Mouse (Mus musculus) liver, embryonic 12.5 days (tissue): ENCODE measurements around the gene Emb. TPM values are rescaled to one million over a fixed set of nuclear protein-coding genes. Genes with fewer than 3 reads are reported as not detected.

Source experiments
- ATAC-seq: fragments of 200-750 bp; cut with Nextera tagmentation; 2 replicates; pipeline ENCODE4 v1.8.0; 2017; ENCODE audit warnings: moderate number of reproducible peaks, mild to moderate bottlenecking, moderate library complexity
- H3K27ac ChIP-seq: fragments of 300-500 bp; sonication (generic); 2 replicates; pipeline ENCODE4 v1.5.1; 2016; ENCODE audit warnings: mild to moderate bottlenecking
- H3K27me3 ChIP-seq: fragments of 300-500 bp; sonication (generic); replicated peaks from 2 replicates; pipeline ENCODE4 v1.6.1; 2016; ENCODE audit warnings: mild to moderate bottlenecking, moderate library complexity
- H3K36me3 ChIP-seq: fragments of 300-500 bp; sonication (generic); 2 replicates; pipeline ENCODE4 v1.6.1; 2016; ENCODE audit warnings: mild to moderate bottlenecking, moderate library complexity
- H3K4me1 ChIP-seq: fragments of 300-500 bp; sonication (generic); 2 replicates; pipeline ENCODE4 v1.6.1; 2016
- H3K4me2 ChIP-seq: fragments of 300-500 bp; sonication (generic); 2 replicates; pipeline ENCODE4 v1.6.1; 2016; ENCODE audit warnings: mild to moderate bottlenecking, moderate library complexity
- H3K4me3 ChIP-seq: fragments of 300-500 bp; sonication (generic); 2 replicates; pipeline ENCODE4 v1.5.1; 2016; ENCODE audit warnings: mild to moderate bottlenecking, moderate library complexity
- H3K9ac ChIP-seq: fragments of 300-500 bp; sonication (generic); 2 replicates; pipeline ENCODE4 v1.6.1; 2016; ENCODE audit warnings: mild to moderate bottlenecking, moderate library complexity
- H3K9me3 ChIP-seq: fragments of 300-500 bp; sonication (generic); replicated peaks from 2 replicates; pipeline ENCODE4 v1.6.1; 2016; ENCODE audit warnings: mild to moderate bottlenecking, moderate library complexity
- WGBS: fragments of 180-500 bp; shearing (Covaris S2); methylation state at CpG from one replicate; pipeline ENCODE4 v1.1.7; 2016; ENCODE audit not compliant: insufficient replicate concordance; 5-methylcytosine and 5-hydroxymethylcytosine counted together
- polyA plus RNA-seq: library from polyadenylated mRNA; unstranded; fragments of >200 nt; fragmentation: Nextera tagmentation; extraction: Ambion mirVana; gene quantifications from 2 replicates; pipeline ENCODE4 v1.2.1, GENCODE M21; 2016

Emb gene
- polyA plus RNA-seq, 1 experiment from 2014 or later = 17.5 TPM

- Histone ChIP-seq H3K36me3 (no peaks in the 10 kb centered on the region), H3K4me2 (no peak overlapping the region), H3K27ac (no peak overlapping the region), H3K4me3 (no peak overlapping the region), H3K4me1 (peaks cover 12% of the 10 kb centered on the region), H3K9ac (no peak overlapping the region), H3K27me3 (peaks cover 46% of the 10 kb centered on the region), H3K9me3 (no peaks in the 10 kb centered on the region)
- WGBS = 20% methylated on average over 5 of the region's 5 CpGs
- ATAC-seq = no peak
These were observed 14.8 kb downstream of the Emb start for GRCm38 (mm10) chr13:117223125-117223524.

DNA sequence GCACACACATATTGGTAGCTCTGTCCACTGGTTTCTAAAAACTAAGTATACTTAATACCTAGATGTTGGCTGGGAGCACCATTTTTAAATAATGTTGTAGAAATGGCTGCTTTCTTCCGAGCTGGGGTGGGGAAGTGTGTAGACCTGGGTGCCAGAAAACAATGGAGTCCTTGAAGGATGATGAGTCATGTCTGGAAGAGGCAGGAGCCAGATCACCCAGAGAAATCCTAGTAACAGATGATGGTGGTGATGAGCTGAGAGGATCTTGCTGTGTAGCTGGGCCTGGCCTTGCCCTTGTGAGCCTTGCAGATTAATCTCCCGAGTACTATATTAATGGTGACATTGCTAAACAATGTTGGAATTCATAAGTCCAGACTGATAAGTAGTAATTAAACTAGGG, 16.6 kb downstream of the Emb start:
- H3K9ac ChIP-seq = no peak overlapping the region
- H3K36me3 ChIP-seq = no peaks in the 10 kb centered on the region
- peaks cover 35% of the 10 kb centered on the region for H3K27me3 ChIP-seq
- H3K27ac ChIP-seq = no peak overlapping the region
- ATAC-seq = no peak
- 56% methylated on average over 2 of the region's 2 CpGs for WGBS
- peaks cover 12% of the 10 kb centered on the region for H3K4me1 ChIP-seq
- no peaks in the 10 kb centered on the region for H3K9me3 ChIP-seq
- H3K4me2 ChIP-seq = no peak overlapping the region
- H3K4me3 ChIP-seq = no peak overlapping the region

DNA sequence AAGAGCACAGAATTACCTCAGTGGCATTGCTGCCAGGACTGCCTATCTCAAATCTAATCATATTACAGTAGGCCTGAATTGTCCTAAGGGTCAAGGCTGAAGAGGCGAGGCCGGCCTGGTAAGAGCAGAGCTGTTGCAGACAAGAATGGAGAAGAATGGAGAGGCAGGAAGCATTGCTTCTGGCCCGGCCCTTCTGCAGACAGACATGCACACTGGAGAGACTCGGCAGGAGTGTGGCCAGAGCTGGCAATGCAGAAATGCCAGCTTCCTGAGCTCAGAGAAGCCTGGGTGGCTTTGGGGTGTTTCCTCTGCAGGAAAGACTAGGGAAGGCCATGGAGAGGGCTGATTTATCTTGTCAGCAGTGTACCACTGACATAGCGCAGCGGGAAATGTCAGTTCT, 17.2 kb downstream of the Emb start:
- no peak overlapping the region for H3K27ac ChIP-seq
- 57% methylated on average over 6 of the region's 6 CpGs for WGBS
- H3K4me3 ChIP-seq = no peak overlapping the region
- peaks cover 28% of the 10 kb centered on the region for H3K27me3 ChIP-seq
- no peak overlapping the region for H3K4me2 ChIP-seq
- H3K9ac ChIP-seq = no peak overlapping the region
- no peaks in the 10 kb centered on the region for H3K9me3 ChIP-seq
- H3K4me1 ChIP-seq = peaks cover 11% of the 10 kb centered on the region
- H3K36me3 ChIP-seq = no peaks in the 10 kb centered on the region
- no peak for ATAC-seq

DNA sequence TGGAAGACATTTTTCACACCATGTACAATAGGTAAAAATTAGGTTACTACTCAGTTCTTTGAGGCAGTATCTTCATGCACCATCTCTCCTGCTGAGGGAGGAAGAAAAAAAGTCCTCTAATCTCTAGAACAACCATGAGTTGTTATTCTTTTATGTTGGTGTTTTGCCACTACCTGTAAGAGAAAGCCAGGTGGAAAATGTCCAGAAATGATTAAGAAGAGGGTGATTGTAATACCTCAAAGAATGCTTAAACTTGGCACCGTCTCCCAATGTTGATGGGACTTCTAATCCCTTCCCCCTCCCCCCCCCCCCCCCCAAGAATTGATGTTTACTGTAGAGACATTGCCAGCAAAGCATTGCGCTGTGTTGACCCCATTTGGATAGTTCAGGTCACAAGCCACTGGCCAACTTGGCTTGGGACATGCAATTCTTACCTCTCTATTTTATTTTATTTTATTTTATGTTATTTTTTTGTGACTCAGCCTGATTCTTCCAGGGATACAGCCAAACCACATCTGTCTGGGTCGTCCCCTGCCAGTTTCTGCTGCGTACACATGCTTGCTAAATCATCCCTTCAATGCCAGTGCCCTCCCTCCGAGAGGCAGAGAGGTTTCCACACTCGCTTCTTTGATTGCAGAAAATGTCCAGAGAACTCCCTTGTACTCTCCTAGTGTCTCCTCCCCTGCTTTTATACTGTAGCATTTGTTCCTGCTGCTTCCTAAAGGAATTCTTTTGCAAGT, 22.2 kb downstream of the Emb start:
- no peaks in the 10 kb centered on the region for H3K36me3 ChIP-seq
- 0 out of 2 replicates have a peak, but pooled peaks cover 2% of the 10 kb centered on the region for H3K4me1 ChIP-seq
- ATAC-seq = no peak
- no peaks in the 10 kb centered on the region for H3K9me3 ChIP-seq
- no peak overlapping the region for H3K27ac ChIP-seq
- no peak overlapping the region for H3K4me3 ChIP-seq
- WGBS = 72% methylated on average over 6 of the region's 6 CpGs
- H3K27me3 ChIP-seq = no peaks in the 10 kb centered on the region
- no peak overlapping the region for H3K4me2 ChIP-seq
- no peak overlapping the region for H3K9ac ChIP-seq

DNA sequence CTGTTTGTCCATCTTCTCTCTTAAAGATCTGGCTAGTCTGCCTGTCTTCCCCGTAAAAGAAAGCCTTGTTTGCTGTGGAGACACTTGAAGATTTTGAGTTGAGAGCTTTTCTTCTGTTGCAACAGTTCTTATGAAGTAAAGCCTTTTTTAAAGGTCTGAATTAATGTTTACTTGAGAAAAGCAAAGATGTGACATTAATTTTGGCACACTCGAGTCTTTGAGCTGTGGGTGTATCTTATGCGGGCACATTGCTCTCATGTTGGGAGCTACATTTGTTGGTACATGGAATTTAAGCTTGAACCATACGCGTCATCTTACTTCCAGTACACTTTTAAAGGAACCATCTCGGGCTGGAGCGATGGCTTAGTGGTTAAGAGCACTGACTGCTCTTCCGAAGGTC, 25.5 kb downstream of the Emb start:
- Histone ChIP-seq H3K9me3 (no peaks in the 10 kb centered on the region), H3K27ac (no peak overlapping the region), H3K36me3 (no peaks in the 10 kb centered on the region), H3K4me2 (no peak overlapping the region), H3K4me1 (no peaks in the 10 kb centered on the region), H3K4me3 (no peak overlapping the region), H3K9ac (no peak overlapping the region), H3K27me3 (no peaks in the 10 kb centered on the region)
- no peak for ATAC-seq
- WGBS = 79% methylated on average over 8 of the region's 8 CpGs

- Histone ChIP-seq H3K4me3 (no peak overlapping the region), H3K9ac (no peak overlapping the region), H3K4me2 (no peak overlapping the region), H3K4me1 (no peaks in the 10 kb centered on the region), H3K27ac (no peak overlapping the region), H3K27me3 (no peaks in the 10 kb centered on the region), H3K36me3 (no peaks in the 10 kb centered on the region), H3K9me3 (no peaks in the 10 kb centered on the region)
- WGBS = 75% methylated on average over 7 of the region's 7 CpGs
- ATAC-seq = no peak
These were observed 26.1 kb downstream of the Emb start for GRCm38 (mm10) chr13:117234486-117234885.

DNA sequence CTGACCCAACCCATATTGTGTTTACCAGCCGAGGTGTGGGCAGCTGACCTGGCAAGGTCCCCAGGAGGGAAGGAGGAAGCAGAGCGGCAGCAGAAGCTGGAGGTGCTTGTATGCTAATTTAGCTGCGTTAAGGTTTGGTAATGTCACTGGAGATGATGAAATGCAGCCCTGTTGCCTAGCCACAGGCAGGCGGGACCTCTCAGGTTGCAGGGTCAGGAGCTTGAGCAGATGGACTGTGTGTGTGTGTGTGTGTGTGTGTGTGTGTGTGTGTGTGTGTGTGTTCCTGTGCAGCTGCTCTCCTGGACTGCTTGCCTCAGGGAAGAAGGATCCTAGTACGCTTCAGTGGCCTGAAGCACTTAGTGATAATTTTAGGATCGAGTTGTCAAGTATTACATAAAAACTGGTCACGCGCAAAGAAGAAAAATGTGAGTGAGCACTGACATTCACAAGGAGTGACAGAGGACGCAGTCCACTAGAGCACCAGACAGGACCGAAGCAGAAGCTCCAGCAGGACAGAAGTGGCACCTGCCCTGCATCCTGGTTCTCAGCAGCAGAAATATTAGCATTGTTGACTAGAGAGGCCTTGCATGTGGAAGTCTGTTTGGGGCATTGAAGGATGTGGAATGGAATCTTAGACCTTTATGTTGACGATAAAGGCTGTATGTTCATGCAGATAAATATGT, 27.3 kb downstream of the Emb start:
- H3K27me3 ChIP-seq = no peaks in the 10 kb centered on the region
- H3K4me3 ChIP-seq = no peak overlapping the region
- H3K36me3 ChIP-seq = no peaks in the 10 kb centered on the region
- no peaks in the 10 kb centered on the region for H3K9me3 ChIP-seq
- 56% methylated on average over 11 of the region's 11 CpGs for WGBS
- H3K9ac ChIP-seq = no peak overlapping the region
- no peaks in the 10 kb centered on the region for H3K4me1 ChIP-seq
- H3K27ac ChIP-seq = no peak overlapping the region
- H3K4me2 ChIP-seq = no peak overlapping the region
- ATAC-seq = peak; percentile 58; the same call in 1 of the 2 replicates

- H3K27me3 ChIP-seq = no peaks in the 10 kb centered on the region
- no peak overlapping the region for H3K4me3 ChIP-seq
- H3K36me3 ChIP-seq = no peaks in the 10 kb centered on the region
- no peaks in the 10 kb centered on the region for H3K4me1 ChIP-seq
- no peaks in the 10 kb centered on the region for H3K9me3 ChIP-seq
- ATAC-seq = no peak; the same call in 1 of the 2 replicates
- 59% methylated on average over 4 of the region's 4 CpGs for WGBS
- H3K4me2 ChIP-seq = no peak overlapping the region
- H3K9ac ChIP-seq = no peak overlapping the region
- no peak overlapping the region for H3K27ac ChIP-seq
These were observed 28.8 kb downstream of the Emb start for GRCm38 (mm10) chr13:117237111-117237510.

DNA sequence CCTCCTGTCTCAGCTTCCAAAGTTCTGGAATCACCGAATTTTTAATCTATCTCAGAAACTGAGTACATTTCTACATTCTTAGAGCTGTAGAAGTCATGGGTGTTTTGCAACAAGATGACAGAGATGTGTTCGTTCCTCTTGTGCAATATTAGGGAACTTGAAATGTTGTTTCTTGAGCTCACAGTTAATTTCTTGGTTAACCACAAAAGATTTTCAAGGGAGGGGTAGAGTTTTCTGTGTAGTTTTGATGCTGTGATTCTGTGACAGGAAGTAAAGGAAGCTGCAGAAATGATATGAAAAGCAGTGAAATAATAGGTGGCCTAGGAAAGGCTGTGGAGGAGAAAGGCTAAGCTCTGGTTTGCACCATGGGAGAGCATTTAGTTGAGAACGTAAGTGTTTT, 33.7 kb downstream of the Emb start:
- Histone ChIP-seq H3K4me3 (no peak overlapping the region), H3K9me3 (no peaks in the 10 kb centered on the region), H3K4me1 (no peaks in the 10 kb centered on the region), H3K27me3 (no peaks in the 10 kb centered on the region), H3K36me3 (no peaks in the 10 kb centered on the region), H3K27ac (no peak overlapping the region), H3K4me2 (no peak overlapping the region), H3K9ac (no peak overlapping the region)
- WGBS = 42% methylated on average over 3 of the region's 3 CpGs
- no peak for ATAC-seq

DNA sequence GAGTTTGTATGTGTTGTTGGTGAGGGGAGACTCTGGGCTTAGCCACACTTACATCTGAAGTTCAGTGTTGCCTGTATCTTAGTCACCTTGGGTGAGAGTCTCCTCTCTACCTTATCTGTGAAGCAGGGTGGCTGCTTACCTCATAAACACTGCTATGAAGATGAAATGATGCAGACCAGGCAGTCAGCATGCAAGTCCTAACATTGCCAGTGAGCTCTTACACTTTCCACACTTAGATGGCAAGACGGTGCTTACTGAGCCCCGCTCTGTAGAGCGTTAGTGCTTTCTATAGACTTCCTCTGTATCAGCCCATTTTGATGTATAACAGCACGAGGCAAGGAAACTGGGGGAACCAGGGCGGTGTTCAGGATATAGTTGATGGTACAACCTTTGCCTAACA, 34.3 kb downstream of the Emb start:
- WGBS = 64% methylated on average over 5 of the region's 5 CpGs
- H3K36me3 ChIP-seq = no peaks in the 10 kb centered on the region
- no peak overlapping the region for H3K4me3 ChIP-seq
- no peak overlapping the region for H3K9ac ChIP-seq
- no peaks in the 10 kb centered on the region for H3K9me3 ChIP-seq
- no peak for ATAC-seq
- no peaks in the 10 kb centered on the region for H3K27me3 ChIP-seq
- no peak overlapping the region for H3K4me2 ChIP-seq
- H3K4me1 ChIP-seq = no peaks in the 10 kb centered on the region
- H3K27ac ChIP-seq = no peak overlapping the region

DNA sequence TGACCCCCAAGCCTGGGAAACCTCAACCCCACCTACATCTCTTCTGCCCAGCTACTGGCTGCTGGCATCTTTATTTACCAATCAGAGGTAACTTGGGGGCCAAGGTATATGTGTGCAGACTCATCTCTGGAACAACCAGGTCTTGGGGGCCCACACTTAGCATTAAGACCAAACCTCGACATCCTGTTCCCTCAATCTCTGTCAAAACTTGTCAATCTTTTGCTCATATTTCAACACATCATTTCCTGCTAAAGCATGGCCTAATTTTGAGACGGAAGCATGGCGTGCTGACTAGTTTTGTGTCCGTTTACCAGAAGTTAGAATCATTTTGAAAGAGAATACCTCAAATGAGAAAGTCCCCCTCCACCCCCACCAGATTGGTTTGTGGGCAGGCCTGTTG, 52.4 kb downstream of the Emb start:
- 43% methylated on average over 4 of the region's 4 CpGs for WGBS
- no peak for ATAC-seq
- Histone ChIP-seq H3K4me2 (no peak overlapping the region), H3K9ac (no peak overlapping the region), H3K27me3 (no peaks in the 10 kb centered on the region), H3K27ac (no peak overlapping the region), H3K36me3 (no peaks in the 10 kb centered on the region), H3K4me3 (no peak overlapping the region), H3K9me3 (no peaks in the 10 kb centered on the region), H3K4me1 (no peaks in the 10 kb centered on the region)

DNA sequence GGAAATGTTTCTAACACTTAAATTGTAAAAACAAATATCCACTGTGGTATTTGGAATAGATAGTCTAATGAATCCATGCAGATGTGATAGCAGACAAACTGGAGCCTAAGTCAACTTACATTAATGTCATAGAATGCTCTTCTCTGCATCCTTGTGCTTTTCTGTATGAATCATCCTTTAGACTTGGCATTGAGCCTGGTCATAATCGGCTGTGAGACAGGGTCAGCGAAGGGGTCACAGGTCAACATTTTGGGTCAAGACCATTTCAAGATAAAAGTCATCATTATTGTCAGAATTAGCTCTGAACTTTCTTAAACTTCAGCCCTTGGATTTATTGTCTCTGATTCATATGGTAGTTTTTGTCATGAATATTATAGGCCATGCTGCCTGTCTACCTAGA, 57.8 kb downstream of the Emb start:
- Histone ChIP-seq H3K27ac (no peak overlapping the region), H3K36me3 (no peaks in the 10 kb centered on the region), H3K4me3 (no peak overlapping the region), H3K27me3 (no peaks in the 10 kb centered on the region), H3K9me3 (no peaks in the 10 kb centered on the region), H3K4me2 (no peak overlapping the region), H3K9ac (no peak overlapping the region), H3K4me1 (no peaks in the 10 kb centered on the region)
- ATAC-seq = no peak
- WGBS = 68% methylated on average over 2 of the region's 2 CpGs
